Mouse (Mus musculus) neural tube, embryonic 10.5 days (tissue): ENCODE measurements at regions not wholly inside any gene's neighbourhood (a gene's known extent, or its start where the extent isn't known, plus 50 kb on each side); places are given as distances from the start of the nearest gene placed in this dataset.

ENCODE experiments used
- DNase-seq: peaks from one replicate; pipeline ENCODE4 v3.0.0-alpha.2; 2017; ENCODE audit warnings: low spot score; ENCODE audit errors: extremely low spot score

DNA sequence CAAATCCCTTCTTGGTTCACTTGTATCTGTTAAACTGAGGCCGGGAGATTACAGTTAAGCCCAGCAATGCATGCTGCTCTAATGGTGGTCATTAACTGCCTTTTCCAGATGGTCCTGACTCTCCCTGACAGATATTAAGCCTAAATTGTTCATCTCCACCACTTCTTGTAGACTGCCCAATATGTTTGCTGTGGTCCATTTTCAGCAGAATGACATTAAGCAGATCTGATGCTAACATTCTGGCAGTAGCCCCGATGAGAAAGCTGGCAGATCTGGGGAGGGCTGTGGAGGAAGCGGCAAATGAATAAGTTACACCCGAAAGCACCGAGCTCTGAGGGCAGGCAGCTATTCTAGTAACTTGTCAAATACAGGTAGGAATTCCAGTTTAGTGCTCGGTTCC is 123.5 kb upstream of the Cdh6 start:
- no peak for DNase-seq

DNA sequence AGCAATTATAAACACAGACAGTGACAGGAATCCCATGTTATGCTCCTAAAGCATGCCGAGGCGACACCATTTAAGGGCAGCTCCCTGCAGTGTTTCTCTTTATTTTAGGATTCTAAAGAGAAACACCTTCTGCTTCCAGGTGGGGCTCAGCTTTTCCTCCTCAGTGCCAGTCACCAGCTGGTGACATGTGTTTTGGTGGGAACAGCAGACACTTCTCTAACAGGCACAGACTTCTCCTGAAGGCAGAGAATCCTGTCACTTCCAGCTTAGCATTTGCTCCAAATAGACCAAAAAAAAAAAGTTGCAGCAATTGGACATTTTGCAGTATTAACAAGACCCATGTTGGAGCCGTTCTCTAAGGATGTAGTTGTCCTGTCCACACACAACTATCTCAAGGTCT is 115.6 kb upstream of the Cdh6 start:
- no peak for DNase-seq

DNA sequence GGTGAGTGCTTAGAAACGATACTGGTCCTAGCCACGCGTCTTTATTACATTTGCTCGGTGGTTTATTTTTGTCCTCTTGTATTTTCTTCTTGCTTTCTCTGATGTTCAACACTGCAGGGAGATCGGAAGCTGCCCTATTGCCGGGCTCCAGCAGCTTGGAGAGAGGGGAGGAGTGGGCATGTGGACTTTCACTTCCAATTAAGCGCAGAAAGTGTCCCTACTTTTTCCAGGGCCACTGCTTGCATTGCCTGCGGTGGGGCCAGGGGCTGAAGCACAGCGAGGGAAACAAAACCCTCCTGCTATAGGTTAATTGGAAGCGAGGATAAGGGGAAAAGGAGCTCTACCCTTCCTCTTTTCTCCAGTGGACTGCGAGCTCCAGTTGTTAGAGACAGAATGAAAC is 114.4 kb upstream of the Cdh6 start:
- no peak for DNase-seq

DNA sequence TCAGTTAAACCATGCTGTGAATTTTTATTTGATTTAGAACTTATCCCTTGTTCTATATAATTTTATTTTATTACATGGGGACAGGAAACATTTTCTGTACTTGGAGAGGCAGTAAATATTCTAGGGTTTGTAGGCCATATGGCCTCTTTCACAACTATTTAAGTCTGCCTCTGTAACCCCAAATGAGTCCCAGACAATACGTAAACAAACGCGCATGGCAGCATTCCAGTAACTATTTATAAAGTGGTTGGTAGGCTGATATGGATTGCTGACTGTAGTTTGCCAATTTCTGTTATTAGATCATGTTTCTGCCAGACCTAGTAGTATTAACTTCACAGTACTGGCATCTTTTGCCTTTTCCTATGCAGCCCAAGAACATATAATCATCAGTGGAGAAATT is 111.9 kb upstream of the Cdh6 start:
- DNase-seq: no peak

DNA sequence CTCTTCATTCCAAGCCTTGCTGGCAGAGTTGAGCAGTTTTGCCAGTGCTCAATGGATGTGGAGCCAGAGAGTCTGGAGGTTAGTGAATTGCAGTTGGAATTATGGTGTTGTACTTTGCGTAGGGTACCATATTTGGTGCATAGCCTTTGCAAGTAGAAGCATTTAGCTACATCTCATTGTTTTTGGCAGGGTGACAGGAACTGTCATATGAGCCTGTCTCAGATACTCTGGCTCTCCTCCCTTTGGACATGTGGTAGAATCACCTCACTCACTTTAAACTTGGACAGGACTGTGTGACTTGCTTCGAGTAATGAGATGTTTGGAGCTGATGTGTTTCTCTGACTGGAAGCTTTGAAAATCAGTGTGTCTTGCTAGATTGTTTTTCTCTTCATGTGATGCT is 110.7 kb upstream of the Cdh6 start:
- no peak for DNase-seq

DNA sequence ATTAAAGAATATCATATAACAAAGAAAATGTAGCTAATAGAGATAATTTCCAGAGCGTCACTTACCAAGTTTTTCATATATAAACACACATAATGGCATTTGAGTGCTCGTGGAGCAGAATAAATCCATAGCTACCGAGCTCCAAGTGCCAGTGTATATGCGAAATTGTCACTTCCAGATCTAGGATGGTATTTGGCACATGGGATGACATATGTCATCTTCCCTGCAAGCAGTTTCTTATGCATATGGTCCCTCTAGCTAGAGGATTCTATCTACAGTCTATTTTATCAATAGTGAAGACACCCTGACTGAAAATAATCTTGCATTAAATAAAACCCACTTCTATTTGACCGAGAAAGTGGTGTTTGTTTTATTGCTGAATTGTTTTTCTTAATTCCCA is 109.6 kb upstream of the Cdh6 start:
- DNase-seq: no peak

DNA sequence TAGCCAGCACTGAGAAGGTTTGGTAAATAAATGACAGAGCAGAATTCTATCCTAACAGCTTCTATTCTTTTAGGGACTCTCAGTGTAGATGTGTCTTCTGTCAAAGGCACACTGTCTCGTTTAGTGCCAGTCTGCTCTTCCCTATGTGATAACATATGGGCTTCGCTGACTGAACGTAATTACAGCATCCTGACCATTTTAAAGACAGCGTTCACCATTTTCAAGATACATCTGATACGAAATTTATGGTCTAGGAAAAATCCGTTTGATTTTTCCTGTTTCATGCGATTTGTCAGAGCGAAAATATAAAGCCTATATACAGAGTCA is 103.4 kb upstream of the Cdh6 start:
- DNase-seq: no peak

DNA sequence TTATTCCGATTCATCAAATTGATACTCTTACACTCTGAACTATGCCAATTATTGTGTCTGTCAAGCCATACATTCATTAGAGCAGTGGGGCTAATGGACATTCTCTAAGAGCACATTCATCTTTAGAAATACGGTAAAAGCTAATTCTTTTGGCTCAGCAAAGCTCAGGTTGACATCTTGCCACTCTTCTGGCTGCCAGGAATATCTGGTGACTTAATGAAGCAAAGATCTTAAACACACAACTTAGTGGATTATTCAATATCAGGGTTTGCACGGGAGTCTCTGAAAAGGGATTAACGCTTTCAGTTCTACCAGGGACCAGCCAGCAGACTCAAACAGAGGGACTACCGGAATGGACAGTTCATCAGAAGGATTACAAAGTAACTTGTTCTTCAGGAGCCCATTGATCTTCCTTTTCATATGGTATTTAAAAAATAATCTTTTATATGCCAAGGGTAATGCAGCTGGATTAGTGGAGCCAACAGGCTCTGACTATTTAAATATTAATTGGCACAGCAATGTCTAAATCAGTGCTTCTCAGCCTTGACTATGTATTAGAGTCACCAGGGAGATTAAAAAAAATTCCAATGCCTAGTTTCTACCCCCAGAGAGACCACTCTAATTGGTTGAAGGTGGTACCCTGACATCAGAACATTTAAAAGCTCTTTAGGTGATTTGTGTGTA is 102.9 kb upstream of the Cdh6 start:
- DNase-seq: no peak

DNA sequence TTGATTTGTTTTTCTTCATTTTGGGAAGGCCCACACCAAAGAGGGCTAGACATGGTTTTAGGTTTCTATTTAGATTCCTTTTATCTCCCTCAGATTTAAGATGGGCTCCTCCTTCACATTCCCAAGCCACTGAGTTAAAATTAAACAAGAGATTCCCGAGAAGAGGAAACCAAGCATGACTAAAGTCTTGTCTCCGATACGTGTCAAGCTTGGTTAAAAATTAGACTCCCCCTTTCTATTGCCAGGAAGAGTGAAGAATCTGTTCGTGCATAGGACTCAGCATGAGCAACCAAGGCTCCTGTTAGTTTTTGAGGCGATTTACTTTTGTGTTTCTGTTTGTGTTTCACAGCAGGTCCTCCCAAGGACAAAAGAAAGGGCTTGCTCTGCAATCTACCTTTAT is 101.9 kb upstream of the Cdh6 start:
- no peak for DNase-seq

DNA sequence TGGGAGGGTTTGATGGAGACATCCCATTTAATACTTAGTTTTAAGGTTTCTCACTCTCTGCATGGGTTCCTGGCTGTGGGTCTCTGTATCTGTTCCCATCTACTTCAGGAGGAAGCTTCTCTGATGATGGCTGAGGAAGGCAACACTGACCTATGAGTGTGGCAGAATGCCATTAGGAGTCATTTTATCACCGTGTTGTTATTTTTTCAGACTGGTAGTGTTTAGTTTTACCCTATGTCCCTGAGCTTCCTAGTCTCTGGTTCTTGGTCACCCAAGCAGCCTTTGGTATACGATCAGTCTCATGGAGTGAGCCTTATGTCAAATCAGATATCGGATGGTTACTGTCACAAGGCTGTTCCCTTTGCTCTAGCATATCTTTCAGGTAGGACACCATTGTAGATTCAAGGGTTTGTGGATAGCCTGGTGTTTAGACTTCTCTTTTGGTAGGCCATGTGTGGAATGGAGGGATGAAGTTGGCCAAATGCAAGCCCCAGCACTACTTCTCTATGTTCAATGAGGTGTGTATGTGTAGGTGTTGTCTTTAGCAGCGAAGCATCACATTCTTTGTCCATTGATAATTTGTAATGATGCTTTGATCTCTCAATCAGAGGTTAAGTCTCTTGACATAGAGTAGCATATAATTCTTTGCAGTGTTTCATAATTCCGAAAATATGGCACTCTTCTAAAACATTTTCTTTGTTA is 101.0 kb upstream of the Cdh6 start:
- DNase-seq: no peak

DNA sequence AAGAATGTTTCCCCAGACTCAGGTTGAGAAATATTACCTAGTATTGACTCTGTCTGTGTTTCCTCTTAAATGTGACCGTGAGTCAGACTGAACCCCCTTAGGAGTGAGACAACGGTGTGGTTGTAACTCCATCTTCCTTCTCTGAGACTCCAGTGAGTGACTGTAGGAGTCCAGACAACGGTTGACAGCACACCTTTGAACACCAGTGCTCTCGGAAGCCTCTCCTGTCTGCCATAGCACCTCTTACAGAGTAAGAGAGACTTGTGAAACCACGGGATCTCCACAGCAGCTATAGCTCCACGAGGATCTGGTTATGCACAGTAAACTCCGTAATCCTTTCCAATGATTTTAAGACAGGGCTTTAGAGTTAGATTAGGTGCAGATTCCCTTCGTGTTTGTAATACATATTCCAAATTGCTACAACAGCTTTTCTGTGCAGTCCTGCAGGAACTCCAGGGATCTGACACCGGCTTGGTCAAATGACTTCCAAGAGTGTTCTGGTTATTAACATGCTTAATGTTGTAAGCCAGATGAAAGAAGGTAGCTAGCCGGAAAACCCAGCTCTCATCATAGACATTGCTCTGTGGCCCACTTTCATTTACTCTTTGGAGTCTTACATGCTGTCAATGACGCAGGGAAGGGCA is 72.7 kb upstream of the Cdh6 start:
- no peak for DNase-seq

DNA sequence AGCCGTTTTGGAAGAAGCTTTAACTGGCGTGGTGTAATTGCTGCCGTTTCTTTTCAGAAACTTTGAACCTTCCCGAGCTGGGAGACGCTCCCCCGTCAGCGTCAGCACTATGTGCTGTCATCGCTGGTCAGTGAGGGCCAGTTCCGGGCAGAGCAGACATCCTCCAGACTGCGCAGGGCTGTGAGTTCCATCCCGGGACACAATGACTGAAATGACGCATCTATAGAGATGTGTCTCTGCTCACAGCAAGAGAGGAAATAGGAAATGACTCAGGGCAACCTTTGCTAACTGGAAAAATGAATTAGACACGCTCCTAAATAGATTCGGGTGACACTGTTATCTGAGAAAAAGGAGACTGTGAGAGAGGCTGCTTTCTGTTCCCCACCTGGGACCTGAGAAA is 70.8 kb upstream of the Cdh6 start:
- DNase-seq: no peak

DNA sequence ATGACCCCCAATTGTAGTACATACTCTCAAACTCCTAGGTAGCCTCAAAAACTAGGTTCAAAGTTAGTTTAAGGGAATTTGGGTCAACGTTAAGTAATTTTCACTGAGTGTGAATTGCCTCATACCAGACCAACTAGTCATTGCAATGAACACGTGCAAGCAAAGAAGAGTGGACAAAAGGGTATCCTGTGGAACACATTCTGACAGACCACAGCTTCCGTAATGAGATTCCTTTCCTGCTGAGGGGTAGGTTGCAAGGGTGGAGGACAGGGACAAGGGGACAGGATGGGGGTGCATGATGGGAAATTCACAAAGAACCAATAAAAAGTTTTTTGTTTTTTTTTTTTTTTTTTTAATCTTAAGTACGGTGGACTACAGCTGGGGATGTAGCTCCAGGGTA is 70.1 kb upstream of the Cdh6 start:
- DNase-seq: no peak

DNA sequence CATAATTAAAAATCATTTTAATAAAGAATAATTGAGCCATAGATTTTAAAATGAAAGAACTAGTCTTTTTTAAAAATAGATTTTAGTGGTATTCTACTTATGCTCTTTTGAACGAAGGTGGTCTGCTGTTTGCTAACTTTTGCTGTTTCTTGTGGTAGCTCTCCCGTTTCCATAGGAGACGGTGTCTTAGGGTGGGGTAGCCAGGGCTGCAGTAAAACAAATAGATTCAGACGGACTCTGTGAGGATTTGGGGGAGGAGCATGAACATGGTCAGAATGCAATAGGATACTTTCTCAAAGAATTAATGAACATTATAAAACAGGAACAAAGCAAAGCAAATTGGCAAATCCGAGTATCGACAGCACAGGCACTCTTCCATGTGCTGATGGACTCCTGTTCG is 67.5 kb upstream of the Cdh6 start:
- DNase-seq: no peak

DNA sequence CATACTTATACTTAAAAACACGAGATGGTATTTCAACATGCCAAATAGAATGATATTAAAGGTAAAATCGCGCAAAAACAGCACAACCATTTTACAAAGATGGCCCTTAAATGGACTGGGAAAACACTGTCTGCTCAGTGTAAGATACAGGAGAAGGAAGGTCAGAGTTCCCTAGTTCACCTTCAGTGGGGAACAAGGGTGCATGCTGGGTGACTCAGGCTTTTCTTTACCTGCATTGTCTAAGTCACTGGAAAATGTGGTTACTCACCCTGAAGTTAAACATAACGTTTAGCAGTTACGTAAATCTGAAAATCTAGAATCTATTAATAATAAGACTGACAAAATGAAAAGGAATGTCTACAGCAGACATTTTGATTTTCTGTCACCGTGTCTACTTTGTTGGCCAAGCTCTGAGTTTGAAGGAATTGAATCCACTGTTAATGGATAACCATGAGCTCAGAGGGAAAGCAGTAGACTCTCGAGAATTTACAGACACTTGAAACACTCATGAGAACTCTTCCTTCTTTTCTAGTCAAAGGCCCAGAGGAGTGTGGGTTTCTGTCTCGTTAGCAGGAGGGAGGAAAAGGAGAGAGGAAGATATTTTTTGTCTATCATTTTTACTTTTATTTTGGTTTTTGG is 63.5 kb upstream of the Cdh6 start:
- DNase-seq: no peak

DNA sequence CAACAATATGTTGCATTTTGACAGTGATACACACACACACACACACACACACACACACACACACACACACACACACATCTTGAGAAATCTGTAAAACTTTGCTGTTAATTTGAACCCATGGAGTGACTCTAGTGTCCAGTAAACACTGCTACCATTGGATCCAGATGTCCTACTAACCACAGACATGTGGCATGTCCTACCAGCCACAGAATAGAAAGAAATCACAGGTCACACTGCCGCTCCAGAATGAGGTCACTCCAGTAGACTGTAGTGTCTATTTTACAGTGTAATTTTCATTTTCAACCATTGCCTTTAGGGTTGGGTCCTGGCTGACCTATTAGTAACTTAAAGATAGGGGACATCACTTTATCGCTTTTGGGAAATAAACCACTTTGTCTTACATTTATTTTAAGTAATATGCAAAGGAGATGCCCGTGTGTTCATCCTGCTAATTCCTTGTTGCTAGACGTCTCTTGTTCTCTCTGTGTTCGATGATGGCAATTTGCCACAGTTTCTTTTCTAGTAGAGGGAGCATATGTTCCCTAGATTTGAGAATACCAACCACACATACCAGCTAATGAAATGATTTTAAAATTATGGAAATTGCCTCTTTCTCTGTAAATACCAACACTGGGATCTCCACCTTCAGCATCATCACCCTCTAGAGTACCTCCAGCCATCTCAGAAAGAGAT is 59.2 kb upstream of the Cdh6 start:
- no peak for DNase-seq

DNA sequence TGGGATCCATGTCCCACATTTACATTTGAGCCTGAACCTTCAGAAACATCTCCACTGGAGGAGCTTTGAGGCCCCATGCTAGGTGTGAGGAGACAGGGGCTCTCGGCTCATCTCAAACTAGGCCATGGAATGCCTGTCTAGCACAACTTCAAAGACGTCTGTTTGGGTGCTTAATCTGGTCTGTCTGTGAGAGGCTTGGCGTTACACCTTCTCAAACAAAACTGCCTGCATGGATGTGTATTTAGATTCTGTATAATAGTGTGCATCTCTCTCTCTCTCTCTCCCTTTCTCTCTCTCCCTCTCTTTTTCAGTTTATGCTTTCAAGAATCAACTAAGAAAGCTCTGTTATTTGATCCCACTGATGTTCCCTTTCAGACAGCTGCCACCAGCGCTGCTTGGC is 58.1 kb upstream of the Cdh6 start:
- no peak for DNase-seq

DNA sequence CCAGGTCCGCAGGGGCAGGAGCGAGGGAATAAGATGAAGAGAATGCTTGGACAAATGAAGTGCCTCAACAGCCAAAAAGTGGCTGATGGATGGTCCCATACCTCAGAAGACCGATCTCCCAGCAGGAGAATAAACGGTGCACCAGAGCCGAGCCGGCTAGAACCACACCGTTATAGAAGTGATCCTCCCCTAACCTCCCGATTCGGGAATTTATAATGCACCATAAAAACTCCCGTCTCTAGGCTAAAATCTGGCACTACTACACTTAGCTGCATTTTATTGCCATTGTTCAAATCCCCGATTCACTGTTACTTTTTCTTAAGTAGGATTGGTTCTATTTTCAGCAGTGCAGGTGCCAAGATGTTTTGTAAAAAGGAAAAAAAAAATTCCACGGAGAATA is 54.6 kb upstream of the Cdh6 start:
- DNase-seq: no peak
